Mouse (Mus musculus) MEL (cell line): Measurements from ENCODE around the gene Cyth3.

Source experiments
- CTCF ChIP-seq, 3 experiments: IDR thresholded peaks in 2 of 3; conservative IDR thresholded peaks in 1 of 3; 2 replicates each; pipeline ENCODE4 v1.5.1; 2011 to 2012; ENCODE audit warnings: low read length in 3 of 3, low read depth in 2 of 3, mild to moderate bottlenecking in 2 of 3, improper control_type of control experiment in 1 of 3, inconsistent platforms in 1 of 3, mixed read lengths in 1 of 3, moderate library complexity in 1 of 3; ENCODE audit not compliant: control insufficient read depth in 1 of 3, insufficient read depth in 1 of 3, poor library complexity in 1 of 3, severe bottlenecking in 1 of 3
- EP300 ChIP-seq, 2 experiments: IDR thresholded peaks; 2 replicates each; pipeline ENCODE4 v1.6.1; 2011; ENCODE audit warnings: improper control_type of control experiment in 2 of 2, low read length in 2 of 2, low read depth in 1 of 2, mild to moderate bottlenecking in 1 of 2
- ETS1 ChIP-seq: IDR thresholded peaks from 2 replicates; pipeline ENCODE4 v1.6.1; 2012; ENCODE audit warnings: low read depth, mild to moderate bottlenecking, inconsistent platforms, low read length, improper control_type of control experiment, moderate library complexity
- GATA1 ChIP-seq: IDR thresholded peaks from 2 replicates; pipeline ENCODE4 v1.6.1; 2011; ENCODE audit warnings: low read depth, low read length, improper control_type of control experiment
- KAT2A ChIP-seq: conservative IDR thresholded peaks from 2 replicates; pipeline ENCODE4 v1.6.1; 2012; ENCODE audit warnings: low read depth, low read length, improper control_type of control experiment, inconsistent platforms
- MXI1 ChIP-seq: IDR thresholded peaks from 2 replicates; pipeline ENCODE4 v1.6.1; 2011; ENCODE audit warnings: mild to moderate bottlenecking, low read depth, low read length, improper control_type of control experiment
- MYC ChIP-seq: IDR thresholded peaks from 2 replicates; pipeline ENCODE4 v1.6.1; 2011; ENCODE audit warnings: low read depth, mild to moderate bottlenecking, low read length, improper control_type of control experiment, moderate library complexity
- POLR2A ChIP-seq, 2 experiments: IDR thresholded peaks; 2 replicates each; pipeline ENCODE4 v1.6.1; 2011 to 2012; ENCODE audit warnings: low read length in 2 of 2, mild to moderate bottlenecking in 2 of 2, control low read depth in 1 of 2, improper control_type of control experiment in 1 of 2, low read depth in 1 of 2, moderate library complexity in 1 of 2; ENCODE audit not compliant: control insufficient read depth in 1 of 2, insufficient read depth in 1 of 2, poor library complexity in 1 of 2
- POLR2AphosphoS2 ChIP-seq: IDR thresholded peaks from 2 replicates; pipeline ENCODE4 v1.6.1; 2011; ENCODE audit warnings: low read length, improper control_type of control experiment
- RAD21 ChIP-seq: IDR thresholded peaks from 2 replicates; pipeline ENCODE4 v1.6.1; 2011; ENCODE audit warnings: mild to moderate bottlenecking, low read depth, low read length, improper control_type of control experiment
- TCF12 ChIP-seq: IDR thresholded peaks from 2 replicates; pipeline ENCODE4 v1.6.1; 2014; ENCODE audit warnings: low read depth, mild to moderate bottlenecking, inconsistent platforms, low read length, improper control_type of control experiment, moderate library complexity
- USF1 ChIP-seq: IDR thresholded peaks from 2 replicates; pipeline ENCODE4 v1.6.1; 2014; ENCODE audit warnings: low read depth, mild to moderate bottlenecking, inconsistent platforms, low read length, improper control_type of control experiment, moderate library complexity
- ZC3H11A ChIP-seq: IDR thresholded peaks from 2 replicates; pipeline ENCODE4 v1.6.1; 2012; ENCODE audit warnings: low read depth, mild to moderate bottlenecking, inconsistent platforms, low read length, improper control_type of control experiment

DNA sequence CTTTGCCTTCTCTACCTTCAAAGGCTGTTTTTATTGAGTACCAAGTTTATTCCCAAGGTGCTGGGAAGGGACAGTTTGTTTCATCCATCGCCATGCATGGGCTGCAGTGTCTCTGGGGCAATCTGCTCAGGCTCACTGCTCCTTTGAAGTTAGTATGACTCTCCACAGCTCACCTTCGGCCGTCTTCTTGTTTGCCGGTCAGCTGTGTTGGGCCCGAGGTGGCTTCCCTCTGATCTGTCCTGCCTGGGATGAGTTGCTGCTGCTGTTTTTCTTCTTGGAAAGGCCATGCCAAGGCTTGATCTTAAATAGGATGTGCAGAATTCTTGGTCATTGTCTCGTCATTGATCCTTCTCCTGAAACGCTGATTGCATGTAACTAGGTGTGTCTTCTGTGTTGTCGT is 9.3 kb downstream of the Cyth3 start:
- TF ChIP-seq TCF12 = no peak
- TF ChIP-seq POLR2A (IDR thresholded peaks at IDR 0.05; ENCODE audit: control insufficient read depth in 1 of 2, insufficient read depth in 1 of 2, low read depth in 1 of 2, low read length in 2 of 2, poor library complexity in 1 of 2) = no peak
- TF ChIP-seq KAT2A = no peak
- no peak for TF ChIP-seq RAD21
- no peak for TF ChIP-seq ETS1
- no peak for TF ChIP-seq GATA1
- no peak for TF ChIP-seq USF1
- TF ChIP-seq CTCF (IDR thresholded peaks at IDR 0.05 in 2 of 3, conservative IDR thresholded peaks at IDR 0.05 in 1 of 3; ENCODE audit: control insufficient read depth in 1 of 3, insufficient read depth in 1 of 3, low read depth in 2 of 3, low read length in 3 of 3, poor library complexity in 1 of 3, severe bottlenecking in 1 of 3) = no peak
- no peak for TF ChIP-seq POLR2AphosphoS2
- no peak for TF ChIP-seq MXI1
- TF ChIP-seq ZC3H11A = no peak
- no peak for TF ChIP-seq EP300 (IDR thresholded peaks at IDR 0.05; ENCODE audit: low read depth in 1 of 2, low read length in 2 of 2)
- TF ChIP-seq MYC = no peak
